Mouse (Mus musculus) myocyte (in vitro differentiated cells): ENCODE measurements around the gene Pank2. TPM values are rescaled to one million over a fixed set of nuclear protein-coding genes. Genes with fewer than 3 reads are reported as not detected.

Source experiments
- H3K27me3 ChIP-seq: one replicate; pipeline ENCODE4 v1.6.1; 2011; ENCODE audit not compliant: control insufficient read depth, insufficient read depth, insufficient read length
- H3K36me3 ChIP-seq: one replicate; pipeline ENCODE4 v1.6.1; 2011; ENCODE audit not compliant: control insufficient read depth, insufficient read depth
- H3K4me2 ChIP-seq: one replicate; pipeline ENCODE4 v1.6.1; 2011; ENCODE audit warnings: low read depth, control low read depth
- H3K4me3 ChIP-seq: one replicate; pipeline ENCODE4 v1.5.1; 2011; ENCODE audit warnings: mild to moderate bottlenecking, control low read depth, moderate library complexity
- H3K79me2 ChIP-seq: one replicate; pipeline ENCODE4 v1.6.1; 2011; ENCODE audit not compliant: control insufficient read depth, insufficient read depth
- H3ac ChIP-seq: one replicate; pipeline ENCODE4 v1.6.1; 2011; ENCODE audit not compliant: control insufficient read depth, insufficient read length
- CEBPB ChIP-seq: IDR thresholded peaks from 2 replicates; pipeline ENCODE4 v1.6.1; 2011; ENCODE audit warnings: mild to moderate bottlenecking, moderate library complexity; ENCODE audit not compliant: poor library complexity, insufficient read depth, severe bottlenecking
- E2F4 ChIP-seq: IDR thresholded peaks from one replicate; pipeline ENCODE4 v1.6.1; 2011; ENCODE audit warnings: mild to moderate bottlenecking, control low read depth, moderate library complexity; ENCODE audit not compliant: insufficient read depth
- MAX ChIP-seq: IDR thresholded peaks from one replicate; pipeline ENCODE4 v1.6.1; 2011; ENCODE audit warnings: low read depth, mild to moderate bottlenecking, control low read depth
- MYOD1 ChIP-seq, 3 experiments: IDR thresholded peaks; one replicate each; pipeline ENCODE4 v1.6.1; 2011; ENCODE audit warnings: control low read depth in 2 of 3, low read depth in 2 of 3, mild to moderate bottlenecking in 2 of 3, moderate library complexity in 1 of 3; ENCODE audit not compliant: insufficient read length in 2 of 3, control insufficient read depth in 1 of 3
- MYOG ChIP-seq, 3 experiments: IDR thresholded peaks; one replicate each; pipeline ENCODE4 v1.6.1; 2011; ENCODE audit warnings: control low read depth in 2 of 3, low read depth in 2 of 3, mild to moderate bottlenecking in 2 of 3; ENCODE audit not compliant: insufficient read length in 2 of 3, control insufficient read depth in 1 of 3, insufficient read depth in 1 of 3
- POLR2A ChIP-seq: IDR thresholded peaks from one replicate; pipeline ENCODE4 v1.6.1; 2011; ENCODE audit warnings: low read depth, mild to moderate bottlenecking, control low read depth, moderate library complexity; ENCODE audit not compliant: insufficient read length
- POLR2AphosphoS2 ChIP-seq: IDR thresholded peaks from one replicate; pipeline ENCODE4 v1.6.1; 2011; ENCODE audit warnings: low read depth, control low read depth; ENCODE audit not compliant: insufficient read length
- REST ChIP-seq: IDR thresholded peaks from one replicate; pipeline ENCODE4 v1.6.1; 2011; ENCODE audit warnings: mild to moderate bottlenecking, control low read depth, moderate library complexity; ENCODE audit not compliant: insufficient read depth, insufficient read length
- SRF ChIP-seq: IDR thresholded peaks from one replicate; pipeline ENCODE4 v1.6.1; 2011; ENCODE audit warnings: low read depth; ENCODE audit not compliant: control insufficient read depth, insufficient read length
- TCF12 ChIP-seq: IDR thresholded peaks from one replicate; pipeline ENCODE4 v1.6.1; 2011; ENCODE audit warnings: mild to moderate bottlenecking, control low read depth; ENCODE audit not compliant: poor library complexity, insufficient read depth, severe bottlenecking
- TCF3 ChIP-seq: IDR thresholded peaks from one replicate; pipeline ENCODE4 v1.6.1; 2011; ENCODE audit warnings: low read depth, control low read depth; ENCODE audit not compliant: insufficient read length
- USF1 ChIP-seq: IDR thresholded peaks from one replicate; pipeline ENCODE4 v1.6.1; 2011; ENCODE audit warnings: low read depth, mild to moderate bottlenecking, control low read depth, moderate library complexity
- polyA plus RNA-seq: library from polyadenylated mRNA; unstranded; fragments of >200 nt; fragmentation: generic; extraction: Trizol; gene quantifications from one replicate; pipeline ENCODE4 v1.2.1, GENCODE M21; 2012; ENCODE audit warnings: missing spikeins

Pank2 gene
- polyA plus RNA-seq, 1 experiment = 26.2 TPM

- TF ChIP-seq SRF = no peak
- no peak for TF ChIP-seq TCF3
- no peak for TF ChIP-seq POLR2A
- TF ChIP-seq MAX = no peak
- TF ChIP-seq MYOG (IDR thresholded peaks at IDR 0.05; ENCODE audit: control insufficient read depth in 1 of 3, insufficient read depth in 1 of 3, insufficient read length in 2 of 3, low read depth in 2 of 3) = no peak
- TF ChIP-seq MYOD1 (IDR thresholded peaks at IDR 0.05; ENCODE audit: control insufficient read depth in 1 of 3, insufficient read length in 2 of 3, low read depth in 2 of 3) = no peak
- no peak for TF ChIP-seq POLR2AphosphoS2
- no peak for TF ChIP-seq USF1
- no peak for TF ChIP-seq REST
- no peak for TF ChIP-seq E2F4
- no peak for TF ChIP-seq CEBPB
- TF ChIP-seq TCF12 = no peak
- no peak overlapping the region for H3K4me2 ChIP-seq
Observed at GRCm38 (mm10) chr2:131260544-131261307, 1.6 kb upstream of the Pank2 start.

GRCm38 (mm10) chr2:131261481-131262212 lies 648 bp upstream of the Pank2 start:
- peak overlapping the region; percentile 34 for H3ac ChIP-seq
- peaks cover 37% of the 10 kb centered on the region for H3K79me2 ChIP-seq
- TF ChIP-seq MAX = no peak
- TF ChIP-seq USF1 = no peak
- TF ChIP-seq SRF = no peak
- no peak for TF ChIP-seq TCF3
- peak overlapping the region; percentile 81 for H3K4me2 ChIP-seq
- H3K36me3 ChIP-seq = no peaks in the 10 kb centered on the region
- no peaks in the 10 kb centered on the region for H3K27me3 ChIP-seq
- peak overlapping the region; percentile 52 for H3K4me3 ChIP-seq

More at GRCm38 (mm10) chr2:131260544-131261307, 1.6 kb upstream of the Pank2 start:
- no peak overlapping the region for H3ac ChIP-seq
- no peak overlapping the region for H3K4me3 ChIP-seq
- H3K36me3 ChIP-seq = no peaks in the 10 kb centered on the region
- no peaks in the 10 kb centered on the region for H3K27me3 ChIP-seq
- H3K79me2 ChIP-seq = peaks cover 28% of the 10 kb centered on the region

- TF ChIP-seq POLR2A = no peak
- TF ChIP-seq E2F4 = no peak
Observed at GRCm38 (mm10) chr2:131262680-131263670, 680 bp downstream of the Pank2 start.

GRCm38 (mm10) chr2:131264027-131264426 lies 1.7 kb downstream of the Pank2 start:
- TF ChIP-seq TCF12 (no peak), REST (no peak), MYOG (IDR thresholded peaks at IDR 0.05; ENCODE audit: control insufficient read depth in 1 of 3, insufficient read depth in 1 of 3, insufficient read length in 2 of 3, low read depth in 2 of 3) (no peak), POLR2A (no peak), TCF3 (no peak), E2F4 (no peak), SRF (no peak), POLR2AphosphoS2 (no peak), CEBPB (no peak), MYOD1 (IDR thresholded peaks at IDR 0.05; ENCODE audit: control insufficient read depth in 1 of 3, insufficient read length in 2 of 3, low read depth in 2 of 3) (no peak), USF1 (no peak), MAX (no peak)
- peak overlapping the region; percentile 52 for H3K4me3 ChIP-seq
- no peaks in the 10 kb centered on the region for H3K27me3 ChIP-seq

More at GRCm38 (mm10) chr2:131262680-131263670, 680 bp downstream of the Pank2 start:
- Histone ChIP-seq H3K4me3 (peak overlapping the region; percentile 52), H3K36me3 (no peaks in the 10 kb centered on the region), H3K27me3 (no peaks in the 10 kb centered on the region), H3ac (peak overlapping the region; percentile 34), H3K4me2 (peak overlapping the region; percentile 72), H3K79me2 (peaks cover 50% of the 10 kb centered on the region)

More at GRCm38 (mm10) chr2:131264027-131264426, 1.7 kb downstream of the Pank2 start:
- Histone ChIP-seq H3K79me2 (peaks cover 61% of the 10 kb centered on the region), H3K36me3 (no peaks in the 10 kb centered on the region), H3ac (no peak overlapping the region), H3K4me2 (peak overlapping the region; percentile 72)
